Mouse (Mus musculus) midbrain, embryonic 12.5 days (tissue): ENCODE results near the gene Amd1. TPM values are rescaled to one million over a fixed set of nuclear protein-coding genes. Genes with fewer than 3 reads are reported as not detected.

Experiments
- ATAC-seq: fragments of 200-750 bp; cut with Nextera tagmentation; 2 replicates; pipeline ENCODE4 v1.8.0; 2017; ENCODE audit warnings: low read depth, moderate TSS enrichment, moderate library complexity; ENCODE audit not compliant: low FRiP score
- H3K27ac ChIP-seq: fragments of 300-500 bp; sonication (generic); replicated peaks from 2 replicates; pipeline ENCODE4 v1.5.1; 2016; ENCODE audit warnings: mild to moderate bottlenecking
- H3K27me3 ChIP-seq: fragments of 300-500 bp; sonication (generic); 2 replicates; pipeline ENCODE4 v1.6.1; 2016; ENCODE audit warnings: mild to moderate bottlenecking
- H3K36me3 ChIP-seq: fragments of 300-500 bp; sonication (generic); 2 replicates; pipeline ENCODE4 v1.6.1; 2016
- H3K4me1 ChIP-seq: fragments of 300-500 bp; sonication (generic); 2 replicates; pipeline ENCODE4 v1.6.1; 2016
- H3K4me2 ChIP-seq: fragments of 300-500 bp; sonication (generic); replicated peaks from 2 replicates; pipeline ENCODE4 v1.6.1; 2016; ENCODE audit warnings: mild to moderate bottlenecking, moderate library complexity
- H3K4me3 ChIP-seq: fragments of 300-500 bp; sonication (generic); 2 replicates; pipeline ENCODE4 v1.5.1; 2016; ENCODE audit warnings: mild to moderate bottlenecking
- H3K9ac ChIP-seq: fragments of 300-500 bp; sonication (generic); replicated peaks from 2 replicates; pipeline ENCODE4 v1.6.1; 2016; ENCODE audit warnings: mild to moderate bottlenecking, moderate library complexity
- H3K9me3 ChIP-seq: fragments of 300-500 bp; sonication (generic); 2 replicates; pipeline ENCODE4 v1.6.1; 2016; ENCODE audit warnings: mild to moderate bottlenecking
- WGBS: fragments of 180-500 bp; shearing (Covaris S2); methylation state at CpG from one replicate; pipeline ENCODE4 v1.1.7; 2016; 5-methylcytosine and 5-hydroxymethylcytosine counted together
- polyA plus RNA-seq: library from polyadenylated mRNA; unstranded; fragments of >200 nt; fragmentation: Nextera tagmentation; extraction: Ambion mirVana; gene quantifications from 2 replicates; pipeline ENCODE4 v1.2.1, GENCODE M21; 2016

Amd1 gene
- polyA plus RNA-seq, 1 experiment from 2014 or later, result 59.8 TPM

DNA sequence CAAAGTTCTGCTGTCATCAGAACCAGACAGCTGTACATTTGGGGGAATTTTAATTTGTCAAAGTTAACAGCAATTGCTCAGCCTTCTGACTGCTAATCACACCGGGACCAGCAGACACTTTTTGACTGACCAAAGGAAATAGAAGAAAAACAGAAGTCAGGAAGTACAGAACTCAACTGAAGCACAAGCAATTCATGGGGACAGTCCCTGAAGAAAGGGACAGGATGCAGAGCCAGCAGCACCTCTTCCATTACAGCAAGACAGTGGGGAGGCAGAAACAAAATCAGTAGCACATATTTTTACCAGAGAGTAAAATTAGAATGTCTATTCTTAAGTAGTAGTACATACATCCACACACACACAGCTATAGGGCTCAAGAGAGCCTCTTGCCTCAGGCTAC is 15.2 kb downstream of the Amd1 start:
- no peak overlapping the region for H3K4me3 ChIP-seq
- no peaks in the 10 kb centered on the region for H3K9me3 ChIP-seq
- no peaks in the 10 kb centered on the region for H3K27me3 ChIP-seq
- no peak for ATAC-seq
- no peaks in the 10 kb centered on the region for H3K4me1 ChIP-seq
- WGBS, result 95% methylated on average over 1 of the region's 1 CpGs
- no peak overlapping the region for H3K9ac ChIP-seq
- H3K4me2 ChIP-seq, result no peak overlapping the region
- H3K36me3 ChIP-seq, result peaks cover 45% of the 10 kb centered on the region
- no peak overlapping the region for H3K27ac ChIP-seq

DNA sequence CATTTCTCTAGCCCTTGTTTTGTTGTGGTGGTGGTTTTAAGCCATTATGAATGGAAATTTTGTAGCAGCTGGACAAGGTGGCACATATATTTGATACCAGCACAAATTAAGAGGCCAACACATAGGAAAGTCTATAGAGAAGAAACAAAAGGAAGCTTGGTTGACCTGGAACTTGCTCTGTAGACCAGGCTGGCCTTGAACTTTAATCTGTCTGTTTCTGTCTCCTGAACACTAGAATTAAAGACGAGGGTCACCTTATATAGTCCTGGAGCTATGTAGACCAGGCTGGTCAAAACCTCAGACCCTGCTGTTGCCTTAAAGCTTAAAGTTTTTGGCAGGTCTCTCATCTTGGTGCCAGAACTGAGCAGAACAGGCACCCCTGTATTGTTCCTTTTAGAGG is 16.4 kb downstream of the Amd1 start:
- H3K9me3 ChIP-seq, result no peaks in the 10 kb centered on the region
- no peak overlapping the region for H3K4me3 ChIP-seq
- no peak overlapping the region for H3K9ac ChIP-seq
- H3K36me3 ChIP-seq, result peaks cover 34% of the 10 kb centered on the region
- H3K4me2 ChIP-seq, result no peak overlapping the region
- no peak overlapping the region for H3K27ac ChIP-seq
- H3K4me1 ChIP-seq, result no peaks in the 10 kb centered on the region
- ATAC-seq, result no peak
- no peaks in the 10 kb centered on the region for H3K27me3 ChIP-seq
- WGBS, result 72% methylated on average over 1 of the region's 1 CpGs

- H3K27me3 ChIP-seq, result no peaks in the 10 kb centered on the region
- no peaks in the 10 kb centered on the region for H3K4me1 ChIP-seq
- H3K27ac ChIP-seq, result no peak overlapping the region
- H3K4me2 ChIP-seq, result no peak overlapping the region
- peaks cover 32% of the 10 kb centered on the region for H3K36me3 ChIP-seq
- H3K9me3 ChIP-seq, result no peaks in the 10 kb centered on the region
- ATAC-seq, result no peak
- 84% methylated on average over 3 of the region's 3 CpGs for WGBS
- H3K4me3 ChIP-seq, result no peak overlapping the region
- H3K9ac ChIP-seq, result no peak overlapping the region
These were observed 17.0 kb downstream of the Amd1 start for GRCm38 (mm10) chr10:40284997-40285396.

GRCm38 (mm10) chr10:40284179-40284831 is 17.7 kb downstream of the Amd1 start:
- Histone ChIP-seq H3K4me3 (no peak overlapping the region), H3K9me3 (no peaks in the 10 kb centered on the region), H3K27me3 (no peaks in the 10 kb centered on the region), H3K27ac (no peak overlapping the region), H3K36me3 (peaks cover 27% of the 10 kb centered on the region), H3K9ac (no peak overlapping the region), H3K4me2 (no peak overlapping the region), H3K4me1 (no peaks in the 10 kb centered on the region)
- WGBS, result 81% methylated on average over 10 of the region's 10 CpGs
- ATAC-seq, result no peak

GRCm38 (mm10) chr10:40283636-40284035 is 18.4 kb downstream of the Amd1 start:
- 95% methylated on average over 9 of the region's 9 CpGs for WGBS
- Histone ChIP-seq H3K9me3 (no peaks in the 10 kb centered on the region), H3K27ac (no peak overlapping the region), H3K9ac (no peak overlapping the region), H3K36me3 (peaks cover 26% of the 10 kb centered on the region), H3K27me3 (no peaks in the 10 kb centered on the region), H3K4me3 (no peak overlapping the region), H3K4me1 (no peaks in the 10 kb centered on the region), H3K4me2 (no peak overlapping the region)
- no peak for ATAC-seq

GRCm38 (mm10) chr10:40281565-40281964 is 20.4 kb downstream of the Amd1 start:
- WGBS, result 98% methylated on average over 2 of the region's 2 CpGs
- Histone ChIP-seq H3K9ac (no peak overlapping the region), H3K4me1 (no peaks in the 10 kb centered on the region), H3K9me3 (no peaks in the 10 kb centered on the region), H3K4me2 (no peak overlapping the region), H3K27me3 (no peaks in the 10 kb centered on the region), H3K27ac (no peak overlapping the region), H3K36me3 (peaks cover 20% of the 10 kb centered on the region), H3K4me3 (no peak overlapping the region)
- no peak for ATAC-seq

GRCm38 (mm10) chr10:40278317-40278716 is 23.7 kb downstream of the Amd1 start:
- Histone ChIP-seq H3K36me3 (0 out of 2 replicates have a peak, but pooled peaks cover 3% of the 10 kb centered on the region), H3K4me1 (no peaks in the 10 kb centered on the region), H3K27ac (no peak overlapping the region), H3K9me3 (no peaks in the 10 kb centered on the region), H3K9ac (no peak overlapping the region), H3K27me3 (no peaks in the 10 kb centered on the region), H3K4me3 (no peak overlapping the region), H3K4me2 (no peak overlapping the region)
- ATAC-seq, result no peak
- 76% methylated on average over 5 of the region's 5 CpGs for WGBS

DNA sequence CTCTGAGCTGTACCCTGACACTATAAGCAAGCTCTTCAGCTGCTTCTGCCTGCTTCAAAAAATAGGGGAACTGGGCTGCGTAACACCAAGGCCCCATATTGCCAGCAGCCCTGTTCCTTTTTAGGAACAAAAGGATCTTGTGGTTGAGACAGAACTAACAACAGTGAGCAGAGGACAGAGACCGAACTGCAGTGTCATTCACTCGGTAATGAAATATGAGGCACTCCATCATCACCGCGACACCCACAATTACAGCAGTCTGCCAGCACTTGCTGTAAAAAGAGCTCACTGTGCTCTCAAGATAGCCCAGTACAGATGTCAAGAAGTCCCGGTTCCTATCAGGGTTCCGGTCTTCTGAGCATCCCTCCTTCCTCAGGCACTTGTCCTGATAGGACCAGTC is 26.0 kb downstream of the Amd1 start:
- Histone ChIP-seq H3K9me3 (no peaks in the 10 kb centered on the region), H3K9ac (no peak overlapping the region), H3K27me3 (no peaks in the 10 kb centered on the region), H3K27ac (no peak overlapping the region), H3K36me3 (no peaks in the 10 kb centered on the region), H3K4me2 (no peak overlapping the region), H3K4me1 (no peaks in the 10 kb centered on the region), H3K4me3 (no peak overlapping the region)
- ATAC-seq, result no peak
- 86% methylated on average over 7 of the region's 7 CpGs for WGBS

GRCm38 (mm10) chr10:40273938-40274337 is 28.0 kb downstream of the Amd1 start:
- Histone ChIP-seq H3K27me3 (no peaks in the 10 kb centered on the region), H3K9me3 (no peaks in the 10 kb centered on the region), H3K4me1 (no peaks in the 10 kb centered on the region), H3K36me3 (no peaks in the 10 kb centered on the region), H3K9ac (no peak overlapping the region), H3K4me2 (no peak overlapping the region), H3K27ac (no peak overlapping the region), H3K4me3 (no peak overlapping the region)
- 88% methylated on average over 5 of the region's 5 CpGs for WGBS
- no peak for ATAC-seq

DNA sequence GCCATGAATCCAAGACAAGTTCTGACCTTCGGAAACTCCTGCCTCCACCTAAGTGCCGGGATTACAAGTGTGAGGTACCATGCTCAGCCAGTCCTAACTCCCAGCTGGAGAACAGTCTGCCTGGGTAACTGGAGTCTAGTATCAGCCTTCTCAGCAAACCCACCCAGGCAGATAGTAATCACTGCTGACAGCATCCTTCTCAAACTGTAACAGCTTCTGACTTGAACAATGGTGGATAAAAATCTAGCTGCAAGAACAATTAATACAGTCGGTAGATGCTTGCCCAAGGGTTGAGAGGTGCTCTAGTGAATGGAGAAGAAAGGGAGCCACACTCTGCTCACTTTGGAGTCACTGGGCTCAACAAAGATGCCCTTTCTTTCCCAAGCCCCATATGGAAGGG is 30.8 kb downstream of the Amd1 start:
- 83% methylated on average over 3 of the region's 3 CpGs for WGBS
- Histone ChIP-seq H3K4me1 (no peaks in the 10 kb centered on the region), H3K27me3 (no peaks in the 10 kb centered on the region), H3K9ac (no peak overlapping the region), H3K27ac (no peak overlapping the region), H3K9me3 (no peaks in the 10 kb centered on the region), H3K4me3 (no peak overlapping the region), H3K36me3 (no peaks in the 10 kb centered on the region), H3K4me2 (no peak overlapping the region)
- ATAC-seq, result no peak

DNA sequence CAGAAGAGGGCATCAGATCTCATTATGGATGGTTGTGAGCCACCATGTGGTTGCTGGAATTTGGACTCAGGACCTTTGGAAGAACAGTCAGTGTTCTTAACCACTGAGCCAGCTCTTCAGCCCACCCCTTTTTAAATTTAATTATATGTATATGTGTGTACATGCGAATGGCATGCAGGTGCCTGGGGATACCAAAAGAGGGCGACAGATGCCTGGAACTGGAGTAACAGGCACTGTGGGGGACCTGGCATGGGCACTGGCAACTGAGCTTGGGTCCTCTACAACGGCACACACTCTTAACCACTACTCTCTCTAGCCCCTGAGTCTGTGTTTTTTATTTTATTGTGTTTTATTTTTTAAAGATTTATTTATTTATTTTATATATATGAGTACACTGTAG is 37.1 kb downstream of the Amd1 start:
- H3K36me3 ChIP-seq, result no peaks in the 10 kb centered on the region
- H3K4me2 ChIP-seq, result no peak overlapping the region
- H3K27ac ChIP-seq, result no peak overlapping the region
- no peak overlapping the region for H3K9ac ChIP-seq
- WGBS, result 84% methylated on average over 3 of the region's 3 CpGs
- no peak overlapping the region for H3K4me3 ChIP-seq
- ATAC-seq, result no peak
- H3K9me3 ChIP-seq, result no peaks in the 10 kb centered on the region
- H3K27me3 ChIP-seq, result no peaks in the 10 kb centered on the region
- H3K4me1 ChIP-seq, result no peaks in the 10 kb centered on the region

DNA sequence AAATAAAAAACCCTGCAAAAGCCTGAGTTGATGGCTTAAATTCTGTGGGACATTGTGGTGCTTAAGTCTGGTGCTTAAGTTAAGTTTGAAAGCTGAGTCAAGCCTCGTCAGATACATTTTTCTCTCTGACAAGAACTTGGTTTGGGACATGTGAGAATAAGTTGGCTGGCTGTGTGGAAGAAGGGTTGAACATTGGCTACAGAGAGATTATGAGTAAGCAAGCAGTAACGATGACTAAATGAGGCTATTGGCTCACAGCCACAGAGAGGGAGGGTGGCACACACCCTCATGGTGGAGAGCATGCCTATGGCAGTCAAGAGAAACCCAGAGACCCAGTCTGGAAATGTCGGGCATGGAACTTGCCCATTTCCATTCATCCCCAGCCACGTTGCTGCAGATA is 38.3 kb downstream of the Amd1 start:
- no peak overlapping the region for H3K4me3 ChIP-seq
- WGBS, result 85% methylated on average over 4 of the region's 4 CpGs
- 0 out of 2 replicates have a peak, but pooled peaks cover 4% of the 10 kb centered on the region for H3K4me1 ChIP-seq
- H3K9me3 ChIP-seq, result no peaks in the 10 kb centered on the region
- no peaks in the 10 kb centered on the region for H3K36me3 ChIP-seq
- H3K27ac ChIP-seq, result no peak overlapping the region
- no peak for ATAC-seq
- H3K9ac ChIP-seq, result no peak overlapping the region
- H3K27me3 ChIP-seq, result no peaks in the 10 kb centered on the region
- no peak overlapping the region for H3K4me2 ChIP-seq

- ATAC-seq, result no peak
These were observed 39.8 kb downstream of the Amd1 start for GRCm38 (mm10) chr10:40262200-40262599.

More at GRCm38 (mm10) chr10:40262200-40262599, 39.8 kb downstream of the Amd1 start:
- H3K4me2 ChIP-seq, result no peak overlapping the region
- H3K4me1 ChIP-seq, result 0 out of 2 replicates have a peak, but pooled peaks cover 6% of the 10 kb centered on the region
- no peaks in the 10 kb centered on the region for H3K36me3 ChIP-seq
- H3K9ac ChIP-seq, result no peak overlapping the region
- no peaks in the 10 kb centered on the region for H3K27me3 ChIP-seq
- H3K4me3 ChIP-seq, result no peak overlapping the region
- no peak overlapping the region for H3K27ac ChIP-seq
- 92% methylated on average over 6 of the region's 6 CpGs for WGBS
- H3K9me3 ChIP-seq, result no peaks in the 10 kb centered on the region
